Mouse (Mus musculus): ENCODE measurements at regions not wholly inside any gene's neighbourhood (a gene's known extent, or its start where the extent isn't known, plus 50 kb on each side); places are given as distances from the start of the nearest gene placed in this dataset.

DNA sequence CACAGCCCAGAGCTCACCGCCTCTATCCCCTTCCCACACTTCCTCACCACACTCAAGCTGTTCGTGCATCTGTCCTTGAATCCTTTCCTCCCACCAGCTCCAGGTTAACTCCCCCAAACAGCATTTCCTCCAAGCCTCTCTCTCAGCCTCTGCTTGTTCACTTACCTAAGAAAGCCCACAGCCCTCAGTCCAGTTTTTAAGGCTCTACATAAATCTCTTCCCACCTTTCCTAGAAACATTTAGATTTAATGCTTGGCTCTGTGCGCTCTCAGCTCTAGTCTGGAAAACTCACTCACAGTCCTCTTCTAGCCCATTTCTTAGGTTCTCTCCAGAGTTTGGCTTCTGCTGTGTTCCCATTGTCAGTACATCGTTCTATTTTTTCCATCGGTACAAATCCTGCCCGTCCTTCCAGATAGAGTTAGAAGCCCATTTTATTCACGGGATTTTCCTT, 242.9 kb upstream of the Adgrl2 start:
- DNase-seq (ENCODE audit: low spot score), result no peak

DNA sequence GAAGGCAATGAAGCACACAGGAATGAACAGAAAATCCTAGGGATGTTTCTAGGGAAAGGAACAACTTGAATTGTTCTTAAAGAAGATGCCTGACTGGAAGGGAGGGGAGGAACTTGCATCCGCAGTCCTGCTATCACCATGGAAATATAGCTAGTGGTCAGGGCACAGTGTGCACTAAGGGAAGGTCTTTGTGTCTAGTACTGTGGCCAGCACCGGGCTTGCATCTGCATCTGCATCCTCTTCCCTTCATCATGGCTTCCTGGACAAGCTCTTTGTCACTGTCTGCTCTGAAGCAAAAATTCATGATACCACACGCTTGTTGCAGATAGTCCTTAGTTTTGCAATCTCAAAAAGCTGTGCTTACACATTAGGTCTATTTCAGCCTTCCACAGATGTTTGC, 241.0 kb upstream of the Adgrl2 start:
- no peak for DNase-seq (ENCODE audit: low spot score)

DNA sequence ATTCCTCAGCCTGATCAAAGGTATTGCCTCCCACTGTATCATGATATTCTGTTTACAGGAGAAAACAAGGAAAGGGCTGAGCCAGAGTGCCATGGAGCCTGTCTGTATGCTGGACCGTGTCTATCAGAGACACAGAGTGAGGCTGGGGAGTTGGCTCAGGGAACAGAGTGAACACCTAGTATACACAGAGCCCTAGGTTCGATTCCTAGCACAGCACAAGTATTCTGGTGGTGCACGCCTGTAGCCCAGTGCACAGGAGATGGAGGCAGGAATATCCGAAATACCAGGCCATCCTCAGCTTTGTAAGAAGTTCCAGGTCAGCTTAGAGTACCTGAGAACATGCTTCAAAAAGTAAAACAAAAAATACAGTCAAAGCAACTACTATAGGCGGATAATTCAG, 237.2 kb upstream of the Adgrl2 start:
- no peak for DNase-seq (ENCODE audit: low spot score)

DNA sequence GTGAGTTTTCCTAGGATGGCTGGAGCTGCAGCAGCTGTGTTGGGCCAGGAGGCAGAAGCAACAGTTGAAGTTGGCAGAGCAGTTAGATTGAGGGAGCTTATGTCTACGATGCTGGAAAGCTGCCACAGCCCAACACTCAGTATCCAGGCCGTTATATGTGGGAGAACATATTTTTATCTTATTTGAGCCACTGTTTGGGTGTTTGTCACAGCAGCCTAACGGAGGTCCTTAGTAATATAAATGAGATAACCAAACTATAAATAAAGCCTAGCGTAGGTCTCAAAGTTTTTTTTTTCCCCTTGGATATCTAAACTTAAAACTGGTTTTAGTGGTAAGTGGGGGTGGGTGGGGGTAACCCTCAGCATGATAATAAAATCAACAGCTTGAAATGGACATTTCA, 236.4 kb upstream of the Adgrl2 start:
- no peak for DNase-seq (ENCODE audit: low spot score)

DNA sequence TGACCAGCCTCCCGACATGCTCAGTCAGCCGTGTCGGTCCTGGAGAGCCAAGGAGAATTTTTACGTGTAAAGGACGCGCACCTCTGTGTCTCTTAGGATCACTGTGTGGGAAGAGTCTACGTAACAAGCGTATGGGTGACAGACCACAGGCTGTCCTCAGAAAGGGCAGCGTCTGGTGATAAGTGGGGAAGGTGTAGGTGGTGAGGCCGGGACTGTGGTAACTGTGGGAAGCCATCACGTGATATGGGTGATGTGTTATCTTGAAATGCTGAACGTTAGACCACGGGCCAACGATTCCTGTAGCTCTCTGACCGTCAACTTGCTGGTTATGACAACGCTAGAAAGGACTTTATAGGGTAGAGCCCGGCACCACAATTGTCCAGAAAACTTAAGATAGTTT, 235.3 kb upstream of the Adgrl2 start:
- DNase-seq (ENCODE audit: low spot score), result no peak

DNA sequence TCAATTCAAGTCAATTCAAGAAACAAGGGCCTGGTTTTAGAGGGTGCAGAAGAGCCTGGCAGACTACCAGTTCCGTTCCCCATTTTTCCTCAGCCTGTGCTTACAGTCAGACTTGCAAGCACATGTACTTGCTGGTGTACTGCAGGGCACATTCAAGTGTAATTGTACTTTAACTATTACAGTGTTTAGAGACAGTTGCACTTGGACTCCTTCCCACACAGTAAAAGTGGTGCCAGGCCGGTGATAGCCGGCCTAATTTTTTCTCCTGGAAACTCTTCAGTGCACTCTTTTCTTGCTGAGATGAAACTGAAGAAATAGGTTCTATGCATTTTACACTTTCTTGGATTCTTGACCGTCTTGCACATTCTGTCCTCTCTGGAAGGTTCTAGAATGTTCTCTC, 233.9 kb upstream of the Adgrl2 start:
- no peak for DNase-seq (ENCODE audit: low spot score)

DNA sequence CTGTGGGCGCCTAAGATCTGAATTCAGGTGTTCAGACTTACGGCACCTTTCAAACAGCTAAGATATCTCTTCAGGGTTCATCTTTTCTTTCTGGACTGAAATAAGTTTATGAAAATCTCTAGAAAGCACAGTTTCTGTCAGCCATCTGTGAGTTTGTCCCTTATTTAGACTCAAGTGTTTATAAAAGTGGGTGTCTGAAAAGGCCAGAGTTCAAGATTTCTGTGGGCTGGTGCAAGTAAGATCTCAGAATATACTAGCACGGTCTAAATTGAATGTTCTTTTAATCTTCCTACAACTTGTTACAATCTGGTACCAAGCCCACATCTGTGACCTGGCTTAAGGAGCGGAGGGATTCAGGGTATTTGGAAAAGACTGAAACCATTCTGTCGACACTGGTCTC, 233.4 kb upstream of the Adgrl2 start:
- no peak for DNase-seq (ENCODE audit: low spot score)

DNA sequence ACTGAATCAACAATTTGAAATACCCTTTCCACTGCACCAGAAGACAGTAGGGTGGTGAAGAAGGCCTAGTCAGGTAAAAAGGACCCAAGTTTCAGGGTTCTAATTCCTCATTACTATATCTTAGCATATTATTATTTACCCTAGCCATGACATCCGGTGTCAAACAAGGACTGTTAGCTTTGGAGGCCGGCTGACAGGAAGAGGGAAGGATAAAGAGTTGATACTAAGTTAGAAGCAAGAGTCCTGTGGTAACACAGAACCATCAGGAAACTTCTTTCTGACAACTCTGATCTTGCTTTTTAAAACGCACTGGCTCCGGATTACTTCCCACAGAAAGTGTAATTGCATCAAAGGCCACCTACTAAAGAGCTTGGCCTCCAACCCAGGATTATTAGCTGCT, 230.6 kb upstream of the Adgrl2 start:
- no peak for DNase-seq (ENCODE audit: low spot score)

DNA sequence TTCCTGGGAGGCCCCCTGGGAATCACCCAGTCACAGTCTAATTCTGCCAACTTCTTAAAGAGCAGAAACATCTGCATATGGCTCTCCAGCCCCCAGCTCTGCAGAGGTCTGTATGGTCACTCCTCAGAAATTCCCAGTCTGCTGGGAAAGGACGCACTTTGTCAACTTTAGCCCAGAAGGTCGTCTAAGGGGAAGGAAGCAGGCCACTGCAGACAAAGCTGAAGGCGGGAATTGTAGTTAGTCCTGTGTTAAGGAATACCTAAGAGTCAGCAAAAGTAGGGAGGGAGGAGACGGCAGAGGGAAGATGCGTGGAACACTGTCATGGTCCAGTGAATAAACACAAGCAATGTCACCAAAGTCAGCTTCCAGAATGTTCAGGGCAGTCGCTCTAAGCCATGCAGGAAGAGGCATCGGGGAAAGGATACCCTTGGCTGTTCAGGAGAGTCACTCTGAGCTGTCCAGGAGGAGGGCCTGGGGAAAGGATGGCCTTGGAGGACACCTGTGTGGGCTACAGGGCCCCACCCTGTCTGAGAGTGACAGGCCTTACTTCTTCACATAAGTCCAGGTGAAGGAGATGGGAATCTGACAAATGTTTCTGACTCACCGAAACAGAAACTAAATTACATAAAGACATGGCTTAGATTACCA, 230.1 kb upstream of the Adgrl2 start:
- no peak for DNase-seq (ENCODE audit: low spot score)

DNA sequence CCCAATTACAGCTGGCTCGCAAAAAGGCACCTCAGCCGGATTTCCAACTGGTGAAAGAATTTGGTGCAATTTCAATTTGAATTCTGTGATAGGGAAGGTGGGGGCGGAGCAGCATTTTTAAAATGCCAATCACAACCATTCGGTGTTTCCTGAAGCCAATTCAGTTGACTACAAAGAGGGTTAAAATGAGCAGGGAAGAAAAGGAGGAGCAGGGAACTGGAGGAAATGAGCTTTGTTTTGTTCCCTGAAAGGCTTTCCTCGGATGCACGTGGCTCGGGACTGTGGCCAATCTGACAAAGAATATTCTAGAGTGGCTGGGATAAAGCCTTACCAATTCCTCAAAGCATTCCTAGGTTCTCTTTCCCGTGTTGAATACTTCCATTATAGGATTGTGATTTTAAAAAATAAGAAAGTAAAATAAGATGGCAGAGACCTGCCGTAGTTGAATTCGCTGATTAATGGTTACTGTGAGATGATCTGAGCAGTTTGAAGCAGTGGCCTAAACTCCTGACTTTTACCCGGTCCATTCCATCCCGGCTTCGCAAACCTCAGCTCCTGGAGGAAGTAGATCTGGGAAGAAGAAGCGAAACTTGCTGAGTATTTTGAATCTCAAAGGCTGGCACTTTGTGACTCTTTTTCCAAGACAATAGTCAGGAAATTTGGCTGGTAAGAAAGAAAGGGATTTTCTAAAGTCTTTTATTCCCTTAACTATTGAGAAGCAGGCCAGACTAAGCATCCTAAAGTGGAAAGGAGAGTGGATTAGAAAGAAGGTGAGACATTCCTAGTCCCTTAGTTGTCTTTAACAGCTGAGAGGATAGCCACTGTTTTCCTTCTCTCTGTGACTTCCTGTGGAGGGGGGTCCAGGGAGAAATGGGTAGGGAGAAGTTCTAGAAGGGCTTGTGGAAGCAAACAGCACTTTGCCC, 229.3 kb upstream of the Adgrl2 start:
- no peak for DNase-seq (ENCODE audit: low spot score)

DNA sequence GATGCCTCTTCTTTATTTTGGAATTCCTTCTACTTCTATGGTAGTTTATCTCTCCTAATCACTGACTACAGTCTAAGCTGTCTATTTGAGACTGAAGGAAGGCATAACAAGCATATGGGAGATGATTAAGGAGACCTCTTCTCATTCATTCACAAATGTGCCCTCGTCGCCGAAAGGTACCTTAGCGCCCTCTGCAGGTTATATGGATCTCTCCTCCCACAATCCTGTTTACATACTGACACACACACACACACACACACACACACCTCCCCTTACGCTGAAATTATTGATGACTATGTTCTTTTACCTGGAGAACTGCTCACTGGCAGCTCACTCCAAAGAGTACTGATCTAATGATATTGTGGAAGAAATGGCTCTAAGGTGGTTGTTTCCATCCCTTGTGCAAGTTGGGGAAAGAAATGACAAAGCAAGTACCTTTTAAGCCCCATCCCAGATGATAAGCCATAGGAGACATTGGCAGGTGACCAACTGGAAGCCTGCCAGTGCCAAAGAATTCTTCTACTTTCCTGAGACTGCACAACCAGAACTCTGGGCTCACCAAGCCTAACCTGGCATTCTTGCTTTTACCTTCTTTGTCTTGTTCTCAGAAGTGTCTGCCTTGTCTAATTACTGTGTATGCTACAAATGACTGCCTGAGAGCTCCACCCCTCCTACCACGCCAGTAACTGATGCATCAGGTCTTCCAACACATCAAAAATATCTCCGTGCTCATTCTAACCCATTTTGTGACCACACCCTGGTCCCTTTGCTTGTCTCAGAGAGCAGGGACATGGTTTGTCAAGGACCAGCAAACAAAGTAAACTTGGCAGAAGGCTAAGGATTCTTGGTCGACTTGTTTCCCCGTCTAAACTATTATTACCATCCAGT, 227.8 kb upstream of the Adgrl2 start:
- no peak for DNase-seq (ENCODE audit: low spot score)

DNA sequence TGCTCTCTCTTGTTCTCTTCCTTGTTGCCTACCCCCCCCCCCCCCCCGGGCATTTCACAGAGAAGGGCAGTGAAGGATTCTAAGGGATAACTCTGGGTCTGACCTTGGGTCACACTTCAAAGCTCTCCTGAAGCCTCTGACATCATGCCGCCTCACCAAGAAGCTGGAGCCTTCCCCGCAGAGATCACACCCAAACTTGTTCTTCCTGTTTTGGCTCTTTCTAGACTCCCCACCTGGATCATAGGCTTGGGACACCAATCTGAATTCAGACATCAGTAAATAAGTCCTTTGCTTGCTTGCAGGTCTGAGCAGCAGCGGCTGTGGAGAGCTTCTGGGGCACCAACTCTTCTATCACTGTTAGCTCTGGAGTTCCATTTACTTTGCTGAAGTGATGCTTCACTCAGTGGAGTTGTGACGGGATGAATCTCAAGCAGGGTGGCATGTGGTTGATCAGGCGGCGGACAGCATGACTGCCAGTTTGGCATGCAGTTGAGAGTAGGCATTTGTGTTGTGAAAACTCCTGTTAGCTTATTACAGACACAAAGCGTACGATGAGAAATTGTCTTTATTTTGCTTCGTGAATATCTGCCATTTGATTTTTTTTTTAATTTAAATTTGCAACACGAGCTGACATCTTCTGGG, 226.5 kb upstream of the Adgrl2 start:
- no peak for DNase-seq (ENCODE audit: low spot score)

DNA sequence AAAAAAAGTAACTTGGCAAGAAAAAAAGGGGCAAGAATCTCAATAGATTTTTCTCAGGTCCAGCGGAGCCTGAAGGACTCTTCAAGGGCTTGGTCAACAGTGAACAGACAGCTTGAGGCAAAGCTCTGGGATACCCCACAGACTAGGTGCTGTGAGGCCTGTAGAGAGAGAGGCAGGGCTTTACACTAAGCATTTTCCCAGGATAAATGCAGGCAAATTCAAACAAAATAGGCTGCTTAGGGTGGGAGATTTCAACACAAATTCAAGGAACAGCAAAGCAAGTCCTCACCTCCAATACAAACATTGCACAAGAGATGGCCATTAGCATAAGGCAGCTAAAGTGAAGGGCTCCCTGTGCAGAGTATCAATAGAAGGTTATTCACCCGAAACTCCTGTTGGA, 225.3 kb upstream of the Adgrl2 start:
- no peak for DNase-seq (ENCODE audit: low spot score)

DNA sequence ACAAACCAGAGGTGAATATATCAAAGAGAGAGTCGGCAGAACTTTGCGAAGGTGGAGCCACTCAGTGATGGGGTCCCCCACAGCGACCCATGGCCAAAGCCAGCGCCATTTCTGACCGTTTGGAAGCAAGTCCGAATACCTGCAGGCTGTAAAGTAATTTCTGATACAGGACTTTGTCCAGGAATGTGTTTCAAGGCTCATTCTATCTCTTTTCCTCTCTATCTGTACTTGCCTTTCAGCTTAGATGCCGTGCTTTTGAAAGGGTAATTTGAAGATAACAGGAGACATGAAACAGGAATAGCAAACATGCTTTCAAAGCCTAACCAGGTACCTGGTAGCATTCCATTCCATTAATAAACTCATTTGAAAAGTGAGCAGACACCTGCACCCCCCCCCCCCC, 221.6 kb upstream of the Adgrl2 start:
- no peak for DNase-seq (ENCODE audit: low spot score)

DNA sequence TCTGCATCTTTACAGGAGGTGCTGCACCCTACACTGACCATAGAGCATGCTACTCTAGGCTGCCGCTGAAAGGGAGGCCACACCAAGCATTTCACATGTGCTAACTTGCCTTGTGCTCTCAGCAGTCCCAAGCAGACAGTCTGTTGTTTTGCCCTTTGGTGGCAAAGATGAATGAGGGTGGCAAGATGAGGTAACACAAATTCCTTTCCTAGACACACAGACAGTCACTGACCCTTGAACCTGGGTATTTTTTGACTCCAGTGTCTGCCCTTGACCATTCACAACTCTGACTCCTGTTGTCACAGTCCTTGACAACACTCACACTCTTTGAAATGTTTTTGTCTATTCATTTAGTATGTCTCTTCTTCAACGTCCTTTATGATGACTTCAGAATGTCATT, 218.9 kb upstream of the Adgrl2 start:
- no peak for DNase-seq (ENCODE audit: low spot score)

DNA sequence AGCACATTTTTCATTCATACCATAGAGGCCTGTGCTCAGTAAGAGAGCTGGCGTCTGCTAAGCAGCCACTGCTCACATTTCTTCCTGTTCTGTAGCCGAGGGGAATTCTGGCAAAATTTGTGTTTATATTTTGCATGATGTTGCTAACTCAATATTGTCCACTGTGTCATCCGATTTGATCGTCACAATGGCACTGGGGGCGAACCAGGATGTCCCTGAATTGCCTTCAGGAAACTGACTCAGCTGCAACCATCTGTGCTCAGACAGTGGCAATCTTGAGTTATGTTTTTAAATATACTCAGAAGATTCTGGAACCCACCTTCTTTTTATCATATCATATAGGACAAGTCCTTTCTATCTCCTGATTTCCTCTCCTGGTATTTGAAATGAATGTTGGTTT, 213.1 kb upstream of the Adgrl2 start:
- DNase-seq (ENCODE audit: low spot score), result no peak

DNA sequence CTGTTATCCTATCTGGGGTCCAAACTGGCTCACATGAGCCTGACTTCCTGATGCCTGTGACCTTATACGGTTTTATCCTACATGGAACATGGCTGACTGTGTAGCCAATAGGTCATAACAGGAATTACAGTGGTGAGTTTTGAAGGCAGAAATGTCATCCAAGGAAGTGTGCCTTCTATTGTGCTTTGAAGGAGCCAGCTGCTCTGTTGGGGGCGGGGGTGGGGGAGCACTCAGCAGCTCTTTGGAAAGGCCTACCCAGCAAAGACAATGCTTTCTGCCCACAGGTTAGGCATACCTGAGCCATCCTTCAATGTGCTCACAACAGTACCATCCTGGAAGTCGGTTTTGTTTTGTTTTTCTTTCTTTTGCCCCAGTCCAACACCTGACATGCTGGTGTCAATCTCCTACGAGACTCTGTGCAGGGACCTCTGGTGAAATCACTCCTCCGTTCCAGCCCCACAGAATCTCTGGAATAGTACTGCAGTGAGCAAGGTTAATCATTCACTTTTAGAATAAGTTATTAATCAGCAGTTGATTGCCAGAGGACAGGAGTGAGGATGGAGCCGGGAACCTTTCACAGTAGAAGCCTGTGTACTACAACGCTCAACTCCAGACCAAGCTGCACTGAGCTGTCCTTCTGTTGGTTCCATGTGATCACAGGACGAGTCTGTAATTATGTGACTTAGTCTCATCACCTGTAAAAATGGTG, 206.3 kb upstream of the Adgrl2 start:
- no peak for DNase-seq (ENCODE audit: low spot score)

DNA sequence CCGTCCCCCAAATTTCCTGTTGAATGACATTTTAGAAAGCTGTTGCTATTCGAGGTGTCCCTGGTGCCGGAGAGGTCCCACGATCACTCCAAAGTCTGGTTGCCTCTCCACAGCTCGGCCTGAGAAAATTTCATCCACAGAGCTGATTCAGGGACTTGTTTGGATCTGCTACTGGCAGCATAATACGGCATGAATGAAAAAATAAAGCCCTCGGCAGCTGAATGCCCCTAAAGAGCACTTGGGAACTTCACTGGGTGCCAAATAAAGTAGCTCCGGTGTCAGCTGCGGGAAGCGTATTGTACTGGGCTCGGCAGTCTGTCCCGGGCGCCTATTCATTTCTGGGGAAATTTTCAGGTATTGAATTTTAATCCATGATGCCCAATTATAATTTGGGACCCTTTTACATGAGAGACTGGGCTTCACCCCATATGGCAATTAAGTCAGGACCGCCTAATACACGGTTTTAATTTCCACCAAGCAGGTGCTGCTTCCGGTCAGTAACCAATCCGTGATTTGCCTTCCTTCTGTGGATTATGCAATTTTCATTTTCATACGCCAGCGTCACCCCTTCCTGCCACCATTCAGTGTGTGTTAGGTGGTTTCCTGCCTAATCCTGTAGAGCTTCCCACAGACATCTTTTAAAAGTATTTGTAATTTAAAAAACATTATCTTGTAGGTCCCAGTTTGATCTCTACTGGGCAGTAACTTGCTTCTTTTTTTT, 200.7 kb upstream of the Adgrl2 start:
- no peak for DNase-seq (ENCODE audit: low spot score)

DNA sequence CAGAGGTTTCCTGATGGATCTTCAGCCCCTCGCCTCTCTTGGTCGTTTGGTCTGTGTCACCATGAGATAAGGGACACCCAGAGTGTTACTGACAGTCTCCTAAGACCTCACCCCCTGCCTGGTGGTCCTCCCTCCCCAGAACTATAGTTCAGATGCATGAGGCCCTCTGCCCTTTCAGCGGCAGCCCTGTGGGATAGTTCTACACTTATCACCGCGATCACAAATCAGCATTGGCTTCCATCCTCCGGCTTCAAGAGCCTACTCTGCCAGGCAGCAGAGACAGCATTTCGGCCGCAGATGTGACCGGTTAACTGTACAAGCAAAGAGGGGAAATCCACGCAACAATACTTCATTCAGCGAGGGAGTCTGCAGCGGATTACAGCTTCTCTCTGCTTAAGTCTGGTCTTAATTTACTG, 193.8 kb upstream of the Adgrl2 start:
- no peak for DNase-seq (ENCODE audit: low spot score)

DNA sequence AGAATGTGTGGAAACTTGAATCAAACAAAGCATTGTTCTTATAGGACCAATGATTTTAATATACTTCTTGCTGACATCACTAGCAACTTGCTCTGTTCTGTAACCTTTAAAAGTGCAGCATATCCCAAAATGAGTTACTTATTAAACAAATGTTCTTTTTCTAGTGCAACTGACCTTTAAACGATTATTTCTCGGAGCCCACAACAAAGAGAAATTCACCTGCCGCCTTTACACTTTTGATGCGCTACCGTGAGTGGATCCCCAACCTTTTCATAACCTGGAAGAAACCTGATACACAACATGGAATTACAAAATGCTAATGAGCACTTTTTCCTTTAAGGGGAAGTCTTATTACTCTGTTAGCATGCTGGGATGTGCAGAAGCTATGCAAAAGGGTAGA, 191.7 kb upstream of the Adgrl2 start:
- DNase-seq (ENCODE audit: low spot score), result no peak
